In the genomic region with DNA sequence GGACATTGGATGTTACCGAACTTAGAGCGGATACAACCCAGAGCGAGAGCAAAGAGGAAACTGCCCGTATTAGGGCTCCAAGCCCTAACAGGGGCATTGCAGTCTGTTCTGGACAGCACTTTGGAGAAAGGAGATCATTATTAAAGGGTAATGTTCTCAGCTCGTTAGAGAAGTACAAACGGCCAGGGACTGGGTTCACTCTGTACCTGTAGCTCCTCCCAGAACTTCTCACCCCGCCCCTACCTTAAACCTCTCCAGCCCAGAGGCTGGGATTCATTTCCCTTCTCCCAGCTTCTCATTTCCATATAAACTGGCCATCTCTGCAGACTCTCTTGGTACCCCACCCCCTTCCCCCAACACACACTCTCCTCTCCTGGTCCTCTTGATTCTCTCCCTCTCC, we compare ENCODE assay signal across 8 mouse cellular contexts. TPM values are rescaled to one million over a fixed set of nuclear protein-coding genes. Genes with fewer than 3 reads are reported as not detected.
DNase-seq lines count a peak whose midpoint lies in the region; ATAC-seq and TF ChIP-seq lines count a peak whose summit lies in the region.

No protein-coding gene starts in this region.

- no peaks in the 10 kb centered on the region for H3K27me3 ChIP-seq in kidney, embryonic 15.5 days
- H3K27me3 ChIP-seq in midbrain, embryonic 10.5 days (ENCODE audit: low read depth, poor library complexity, severe bottlenecking) = no peaks in the 10 kb centered on the region
- H3K27me3 ChIP-seq in thymus, adult 2 months (ENCODE audit: control insufficient read depth, insufficient read depth, low read length) = no peaks in the 10 kb centered on the region

- H3K4me2 ChIP-seq in kidney, embryonic 15.5 days = peak overlapping the region; percentile 84

- no peaks in the 10 kb centered on the region for H3K4me1 ChIP-seq in embryonic fibroblast, embryonic 13.5 days (ENCODE audit: control insufficient read depth, insufficient read depth, low read length)
- peaks cover 32% of the 10 kb centered on the region for H3K4me1 ChIP-seq in kidney, embryonic 15.5 days
- peaks cover 33% of the 10 kb centered on the region for H3K4me1 ChIP-seq in midbrain, embryonic 10.5 days
- H3K4me1 ChIP-seq in thymus, adult 2 months (replicated peaks; ENCODE audit: control insufficient read depth, insufficient read depth, low read length) = peaks cover 20% of the 10 kb centered on the region

- no peak for TF ChIP-seq POLR2A in embryonic fibroblast, embryonic 13.5 days (IDR thresholded peaks at IDR 0.05; ENCODE audit: low read depth, low read length)
- no peak for TF ChIP-seq POLR2A in thymus, adult 2 months (IDR thresholded peaks at IDR 0.05; ENCODE audit: control insufficient read depth, extremely low read depth, insufficient read depth, low read length, poor library complexity)

- no peak overlapping the region for H3K27ac ChIP-seq in embryonic fibroblast, embryonic 13.5 days (ENCODE audit: insufficient read depth, low read length)
- H3K27ac ChIP-seq in kidney, embryonic 15.5 days = peak overlapping the region; percentile 93
- no peak overlapping the region; the same call in 1 of the 2 replicates for H3K27ac ChIP-seq in midbrain, embryonic 10.5 days (replicated peaks)
- H3K27ac ChIP-seq in thymus, adult 2 months (ENCODE audit: control insufficient read depth, insufficient read depth, low read length) = no peak overlapping the region

- H3K9me3 ChIP-seq in kidney, embryonic 15.5 days (replicated peaks) = no peaks in the 10 kb centered on the region
- no peaks in the 10 kb centered on the region for H3K9me3 ChIP-seq in midbrain, embryonic 10.5 days (replicated peaks)

- H3K4me3 ChIP-seq in embryonic fibroblast, embryonic 13.5 days (ENCODE audit: insufficient read depth, low read length) = peak overlapping the region; percentile 77
- H3K4me3 ChIP-seq in kidney, embryonic 15.5 days (replicated peaks) = peak overlapping the region; percentile 80
- H3K4me3 ChIP-seq in midbrain, embryonic 10.5 days = peak overlapping the region; percentile 74
- no peak overlapping the region; the same call in 1 of the 2 replicates for H3K4me3 ChIP-seq in thymus, adult 2 months (ENCODE audit: control insufficient read depth, insufficient read depth, low read length)

- DNase-seq in spleen, postnatal 10 days (ENCODE audit: low spot score in 2 of 2) = peak; percentile 2 to 35
- DNase-seq in spleen, postnatal 4 days (ENCODE audit: low spot score in 2 of 2) = no peak
- DNase-seq in midbrain, embryonic 10.5 days (ENCODE audit: low spot score) = peak; percentile 22
- no peak for DNase-seq in frontal cortex, postnatal 36 days (ENCODE audit: low spot score in 2 of 2)
- DNase-seq in adrenal gland, postnatal 14 days = no peak
- no peak for DNase-seq in thymus, adult 2 months

- no peak for TF ChIP-seq CTCF in embryonic fibroblast, embryonic 13.5 days (IDR thresholded peaks at IDR 0.05; ENCODE audit: borderline replicate concordance, insufficient read depth, low read length)
- no peak for TF ChIP-seq CTCF in thymus, adult 2 months (IDR thresholded peaks at IDR 0.05; ENCODE audit: borderline replicate concordance, control insufficient read depth, extremely low read depth, insufficient read depth, low read length, poor library complexity)

- peak overlapping the region; percentile 71 for H3K9ac ChIP-seq in kidney, embryonic 15.5 days

- H3K36me3 ChIP-seq in kidney, embryonic 15.5 days = no peaks in the 10 kb centered on the region
- H3K36me3 ChIP-seq in midbrain, embryonic 10.5 days = no peaks in the 10 kb centered on the region
- H3K36me3 ChIP-seq in thymus, adult 2 months (ENCODE audit: control insufficient read depth, insufficient read depth, low read length) = no peaks in the 10 kb centered on the region

- ATAC-seq in kidney, embryonic 15.5 days (replicated peaks; ENCODE audit: low FRiP score) = peak; percentile 38

- WGBS in kidney, embryonic 15.5 days = under 1% methylated on average over 7 of the region's 7 CpGs
- 0% methylated on average over 7 of the region's 7 CpGs for WGBS in midbrain, embryonic 10.5 days
- 4% methylated on average over 7 of the region's 7 CpGs for whole genome bisulfite sequencing in thymus, adult 2 months

RNA-seq across cellular contexts. Expression of a gene that starts 0.8 kb away (rescaled TPM):
- polyA plus RNA-seq in embryonic fibroblast, embryonic 13.5 days (2011; ENCODE audit: insufficient read length, low read depth, missing spikeins) = 26.7 and 27.6 TPM in 2 replicates
- polyA plus RNA-seq in kidney, embryonic 15.5 days (2015; fragmentation: Nextera tagmentation; extraction: Ambion mirVana) = 43.0 and 46.8 TPM in 2 replicates
- 44.1 and 45.6 TPM in 2 replicates for polyA plus RNA-seq in midbrain, embryonic 10.5 days (2016; fragmentation: Nextera tagmentation; extraction: Ambion mirVana)
- total RNA-seq in adrenal gland, postnatal 14 days (2021) = 63.6 and 75.7 TPM in 2 replicates
- polyA plus RNA-seq in thymus, adult 2 months (2012; rRNA removed) = 19.1 and 21.0 TPM in 2 replicates

RNA-seq across cellular contexts. Expression of a gene that starts 3.1 kb away (rescaled TPM):
- polyA plus RNA-seq in embryonic fibroblast, embryonic 13.5 days (2011; ENCODE audit: insufficient read length, low read depth, missing spikeins) = 12.8 and 16.9 TPM in 2 replicates
- 19.7 and 21.0 TPM in 2 replicates for polyA plus RNA-seq in kidney, embryonic 15.5 days (2015; fragmentation: Nextera tagmentation; extraction: Ambion mirVana)
- polyA plus RNA-seq in midbrain, embryonic 10.5 days (2016; fragmentation: Nextera tagmentation; extraction: Ambion mirVana) = 29.3 and 30.3 TPM in 2 replicates
- 41.9 and 49.5 TPM in 2 replicates for total RNA-seq in adrenal gland, postnatal 14 days (2021)
- 30.5 and 30.6 TPM in 2 replicates for polyA plus RNA-seq in thymus, adult 2 months (2012; rRNA removed)

RNA-seq across cellular contexts. Expression of a gene that starts 41.5 kb away (rescaled TPM):
- not detected in 2 replicates for polyA plus RNA-seq in embryonic fibroblast, embryonic 13.5 days (2011; ENCODE audit: insufficient read length, low read depth, missing spikeins)
- not detected in 2 replicates for polyA plus RNA-seq in kidney, embryonic 15.5 days (2015; fragmentation: Nextera tagmentation; extraction: Ambion mirVana)
- polyA plus RNA-seq in midbrain, embryonic 10.5 days (2016; fragmentation: Nextera tagmentation; extraction: Ambion mirVana) = not detected in 2 replicates
- total RNA-seq in adrenal gland, postnatal 14 days (2021) = 0.33 TPM in 1 of 2 replicates, not detected in the other
- 0.12 TPM in 1 of 2 replicates, not detected in the other for polyA plus RNA-seq in thymus, adult 2 months (2012; rRNA removed)

RNA-seq across cellular contexts. Expression of a gene that starts 58.4 kb away (rescaled TPM):
- polyA plus RNA-seq in embryonic fibroblast, embryonic 13.5 days (2011; ENCODE audit: insufficient read length, low read depth, missing spikeins) = not detected in 2 replicates
- not detected in 2 replicates for polyA plus RNA-seq in kidney, embryonic 15.5 days (2015; fragmentation: Nextera tagmentation; extraction: Ambion mirVana)
- not detected in 2 replicates for polyA plus RNA-seq in midbrain, embryonic 10.5 days (2016; fragmentation: Nextera tagmentation; extraction: Ambion mirVana)
- not detected in 2 replicates for total RNA-seq in adrenal gland, postnatal 14 days (2021)
- not detected in 2 replicates for polyA plus RNA-seq in thymus, adult 2 months (2012; rRNA removed)

RNA-seq across cellular contexts. Expression of a gene that starts 58.5 kb away (rescaled TPM):
- polyA plus RNA-seq in embryonic fibroblast, embryonic 13.5 days (2011; ENCODE audit: insufficient read length, low read depth, missing spikeins) = not detected in 2 replicates
- polyA plus RNA-seq in kidney, embryonic 15.5 days (2015; fragmentation: Nextera tagmentation; extraction: Ambion mirVana) = not detected in 2 replicates
- polyA plus RNA-seq in midbrain, embryonic 10.5 days (2016; fragmentation: Nextera tagmentation; extraction: Ambion mirVana) = not detected in 2 replicates
- not detected in 2 replicates for total RNA-seq in adrenal gland, postnatal 14 days (2021)
- not detected in 2 replicates for polyA plus RNA-seq in thymus, adult 2 months (2012; rRNA removed)

Comparison
In these comparisons a context has a peak if more than half of its experiments do, and no peak if none do; other contexts are left out.
1. DNase-seq: peak in spleen, postnatal 10 days (2 of 2) and midbrain, embryonic 10.5 days (single experiment); none in spleen, postnatal 4 days (0 of 2), frontal cortex, postnatal 36 days (0 of 2), adrenal gland, postnatal 14 days (single experiment) and thymus, adult 2 months (single experiment).